Mouse (Mus musculus) kidney, adult 2 months (tissue): ENCODE results near the gene Rpl38.

Source experiments
- CTCF ChIP-seq: fragments of 200-500 bp; conservative IDR thresholded peaks from 2 replicates; pipeline ENCODE4 v1.5.1; 2011; ENCODE audit warnings: low read depth, mild to moderate bottlenecking, control low read depth, low read length, moderate library complexity, mixed read lengths; ENCODE audit not compliant: insufficient read depth, insufficient read length
- POLR2A ChIP-seq: fragments of 200-500 bp; IDR thresholded peaks from one replicate; pipeline ENCODE4 v1.6.1; 2011; ENCODE audit warnings: low read depth, low read length, control low read depth

GRCm38 (mm10) chr11:114714526-114714925, 46.2 kb downstream of the Rpl38 start:
- no peak for TF ChIP-seq CTCF
- no peak for TF ChIP-seq POLR2A
